Mouse (Mus musculus) right cerebral cortex, adult 2 months (tissue): ENCODE measurements at regions not wholly inside any gene's neighbourhood (a gene's known extent, or its start where the extent isn't known, plus 50 kb on each side); places are given as distances from the start of the nearest gene placed in this dataset.
A peak's percentile ranks its signal among the peaks of the same experiment; 100 is the strongest.

ENCODE experiments used
- DNase-seq, 2 experiments: peaks; one replicate each; pipeline ENCODE4 v3.0.0; 2021 to 2022; ENCODE audit warnings: low spot score in 2 of 2

DNA sequence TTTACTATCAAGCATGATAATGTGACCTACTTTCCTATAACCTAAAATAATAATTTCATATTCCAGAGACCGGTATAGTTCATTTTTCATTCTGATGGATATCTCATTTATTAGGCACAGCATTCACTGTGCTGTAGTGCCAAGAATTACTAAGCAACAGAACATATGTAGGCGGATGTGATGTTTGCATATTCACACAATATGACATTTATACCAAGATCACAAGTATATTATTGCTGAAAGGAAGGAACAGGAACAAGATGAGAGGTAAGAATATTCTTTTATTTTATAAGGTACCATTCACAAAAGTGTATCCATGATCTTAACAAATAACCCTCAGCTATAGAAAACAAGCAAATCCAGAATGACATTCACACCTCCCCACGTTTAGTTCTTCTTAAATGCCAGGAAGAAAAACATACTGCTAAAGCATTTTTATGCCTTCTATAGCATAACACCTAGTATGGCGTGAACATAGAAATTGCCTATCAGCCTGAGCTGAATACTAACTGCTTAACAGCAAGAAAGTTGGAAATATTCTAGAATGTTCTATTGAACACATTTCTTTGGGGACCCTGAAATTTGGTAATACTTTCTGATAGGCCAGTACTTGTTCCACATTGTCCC is 1062.8 kb upstream of the Acvr2a start:
- DNase-seq: peak in 1 of 2 experiments; percentile 8

DNA sequence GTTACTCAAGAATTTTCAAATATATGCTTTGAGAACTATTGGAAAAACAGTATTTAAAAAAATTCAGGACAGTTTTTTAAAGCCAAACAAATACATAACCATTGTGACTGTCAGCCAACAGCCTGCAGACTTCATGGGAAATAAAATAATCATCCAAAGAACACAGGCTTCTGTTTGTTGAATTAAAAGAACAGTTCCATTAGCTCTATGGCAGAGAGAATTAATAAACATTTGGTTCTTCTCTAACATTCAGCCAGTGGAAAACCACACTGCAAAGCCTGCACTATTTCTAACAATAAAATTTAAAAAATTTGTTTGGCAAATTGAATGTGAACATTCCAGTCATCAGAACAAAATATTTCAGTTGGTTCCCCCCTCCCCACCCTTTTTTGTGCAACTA is 1058.2 kb upstream of the Acvr2a start:
- no peak for DNase-seq

- DNase-seq: no peak
Observed at GRCm38 (mm10) chr2:47756248-47756647, 1057.7 kb upstream of the Acvr2a start.

- DNase-seq: no peak
Observed at GRCm38 (mm10) chr2:47775766-47776165, 1038.1 kb upstream of the Acvr2a start.

DNA sequence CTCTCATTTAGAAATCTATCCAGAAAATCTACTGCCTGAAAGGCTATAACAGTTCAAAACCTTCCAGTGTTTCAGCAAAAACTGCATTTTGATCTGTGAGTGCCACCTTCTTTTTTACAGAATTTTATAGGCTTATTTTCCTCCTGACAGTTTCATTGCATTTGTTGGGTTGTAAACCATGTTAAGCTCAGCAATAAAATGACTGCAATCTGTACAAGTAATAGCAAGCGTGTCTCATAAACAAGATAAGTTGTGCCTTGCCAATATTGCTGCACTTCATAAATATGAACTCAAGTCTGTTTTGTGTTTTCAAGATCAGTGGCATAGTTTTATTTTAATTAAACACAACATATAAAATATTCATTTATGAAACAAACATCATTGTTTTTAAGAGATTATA is 1036.9 kb upstream of the Acvr2a start:
- DNase-seq: no peak

- DNase-seq: peak; percentile 74 to 75
Observed at GRCm38 (mm10) chr2:47785848-47786247, 1028.1 kb upstream of the Acvr2a start.

- DNase-seq: peak; percentile 31 to 35
Observed at GRCm38 (mm10) chr2:47822746-47823271, 991.1 kb upstream of the Acvr2a start.

GRCm38 (mm10) chr2:47832493-47832892 is 981.4 kb upstream of the Acvr2a start:
- no peak for DNase-seq

- no peak for DNase-seq
Observed at GRCm38 (mm10) chr2:47833517-47833916, 980.4 kb upstream of the Acvr2a start.

GRCm38 (mm10) chr2:47834055-47834799 is 979.7 kb upstream of the Acvr2a start:
- DNase-seq: no peak

GRCm38 (mm10) chr2:47857229-47857628 is 956.7 kb upstream of the Acvr2a start:
- DNase-seq: no peak

GRCm38 (mm10) chr2:47862446-47862845 is 951.5 kb upstream of the Acvr2a start:
- DNase-seq: no peak

DNA sequence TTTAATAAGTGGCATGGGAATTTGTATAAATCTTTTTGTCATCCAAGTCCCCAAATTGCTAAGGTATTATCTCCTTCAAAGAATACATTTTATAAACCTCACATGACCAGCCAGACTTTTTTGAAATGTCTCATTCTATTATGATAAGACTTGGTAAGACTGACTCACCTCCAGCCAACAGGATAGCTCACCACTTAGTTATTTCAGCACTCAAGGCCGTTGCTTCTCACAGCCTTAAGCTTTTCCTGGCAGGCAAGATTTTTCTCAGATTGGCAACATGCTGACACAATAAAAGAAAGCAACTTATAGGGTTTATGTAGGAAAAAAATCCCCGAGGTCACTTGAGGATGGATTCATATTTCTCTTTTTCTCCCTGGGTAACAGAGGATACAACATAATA is 935.9 kb upstream of the Acvr2a start:
- no peak for DNase-seq

DNA sequence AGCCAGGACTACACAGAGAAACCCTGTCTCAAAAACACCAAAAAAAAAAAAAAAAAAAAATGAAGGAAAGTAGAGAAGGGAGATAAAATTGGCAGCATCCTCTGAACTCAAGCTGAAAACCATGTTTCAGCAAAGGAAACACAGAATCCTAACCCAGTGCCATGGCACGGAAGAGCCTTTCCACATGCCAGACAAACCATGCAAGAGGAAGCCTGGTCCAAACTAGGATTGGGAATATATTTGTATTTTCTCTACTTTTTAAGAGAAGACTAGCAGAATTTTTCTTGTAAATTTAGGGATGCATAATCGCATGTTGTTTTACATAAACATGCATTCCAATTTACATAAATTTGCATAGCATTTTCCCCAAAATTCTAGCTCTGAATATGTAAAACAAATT is 934.8 kb upstream of the Acvr2a start:
- no peak for DNase-seq

- DNase-seq: no peak
Observed at GRCm38 (mm10) chr2:47879796-47880195, 934.1 kb upstream of the Acvr2a start.

DNA sequence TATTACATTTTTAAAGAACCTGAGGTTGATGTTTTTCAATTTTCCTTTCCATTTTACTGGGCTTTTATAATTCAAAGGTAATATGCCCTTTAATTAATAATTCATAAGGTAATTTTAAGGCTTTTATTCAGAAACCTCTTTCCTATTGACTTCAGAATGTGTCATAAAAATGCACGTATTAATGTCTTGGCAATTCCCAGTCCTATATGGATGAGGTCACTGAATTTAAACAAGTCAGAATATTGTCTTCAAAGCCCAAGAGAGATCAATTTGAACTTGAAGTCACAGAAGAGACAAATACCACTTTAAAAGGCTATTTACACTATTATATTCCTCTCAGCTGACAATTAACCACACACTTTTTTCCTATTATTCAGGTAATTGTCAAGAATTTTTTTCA is 925.7 kb upstream of the Acvr2a start:
- DNase-seq: no peak

GRCm38 (mm10) chr2:47891366-47891765 is 922.5 kb upstream of the Acvr2a start:
- DNase-seq: no peak

- no peak for DNase-seq
Observed at GRCm38 (mm10) chr2:47892879-47893278, 921.0 kb upstream of the Acvr2a start.

DNA sequence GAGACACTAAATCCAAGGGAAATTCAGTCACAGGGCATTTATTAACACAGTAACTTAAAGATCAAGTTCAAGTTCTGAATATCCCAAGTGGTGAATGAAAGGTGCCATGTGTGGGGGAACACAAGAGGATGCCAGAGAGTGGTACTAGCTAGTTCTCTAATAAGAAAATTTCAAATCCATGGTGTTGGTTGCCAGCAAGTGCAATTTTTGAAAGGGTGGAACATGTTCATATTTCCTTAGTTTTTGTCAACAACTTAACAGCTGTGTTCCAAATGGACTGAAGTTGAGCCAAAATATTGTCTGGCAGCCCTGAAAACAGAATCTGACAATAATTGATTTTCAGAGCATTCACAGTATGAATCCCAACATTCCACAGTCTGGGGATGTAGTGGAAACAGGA is 919.1 kb upstream of the Acvr2a start:
- DNase-seq: no peak

DNA sequence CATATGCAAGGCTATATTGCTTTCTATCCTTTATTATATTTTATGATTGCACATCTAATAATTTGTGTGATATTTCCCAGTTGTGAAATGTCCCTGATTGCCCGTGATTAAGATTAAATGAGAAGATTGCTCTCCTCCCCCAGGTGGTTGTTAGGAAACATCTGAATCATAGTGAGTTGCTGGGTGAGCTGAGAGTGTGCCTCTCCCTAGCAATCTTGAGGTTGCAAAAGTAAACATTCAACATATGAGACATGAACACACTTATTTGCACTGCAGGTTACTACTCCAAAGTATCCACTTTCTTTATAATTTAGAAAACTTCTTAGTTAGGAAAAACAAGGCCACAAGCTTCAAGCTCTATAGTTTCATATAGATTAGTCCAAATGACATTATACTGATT is 899.6 kb upstream of the Acvr2a start:
- DNase-seq: no peak

GRCm38 (mm10) chr2:47914986-47915485 is 898.9 kb upstream of the Acvr2a start:
- DNase-seq: no peak

DNA sequence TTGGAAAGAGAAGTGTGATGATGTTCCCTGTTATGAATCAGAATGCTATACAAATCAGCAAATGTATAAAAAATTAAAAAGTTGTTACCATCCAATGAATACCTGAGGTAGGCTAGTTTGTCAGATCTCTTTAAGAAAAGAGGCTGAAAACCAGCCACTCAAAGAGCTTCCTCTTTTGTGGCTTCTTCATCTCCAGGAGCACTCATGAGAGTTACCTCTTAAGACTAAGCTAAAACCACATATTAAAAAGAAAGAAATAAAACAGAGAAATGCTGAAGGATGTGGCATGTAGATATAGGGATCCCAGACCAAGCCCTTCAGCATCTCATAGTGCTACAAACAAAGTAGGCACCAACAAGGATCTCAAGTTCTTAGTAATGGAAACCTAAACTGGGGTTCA is 890.9 kb upstream of the Acvr2a start:
- DNase-seq: no peak

DNA sequence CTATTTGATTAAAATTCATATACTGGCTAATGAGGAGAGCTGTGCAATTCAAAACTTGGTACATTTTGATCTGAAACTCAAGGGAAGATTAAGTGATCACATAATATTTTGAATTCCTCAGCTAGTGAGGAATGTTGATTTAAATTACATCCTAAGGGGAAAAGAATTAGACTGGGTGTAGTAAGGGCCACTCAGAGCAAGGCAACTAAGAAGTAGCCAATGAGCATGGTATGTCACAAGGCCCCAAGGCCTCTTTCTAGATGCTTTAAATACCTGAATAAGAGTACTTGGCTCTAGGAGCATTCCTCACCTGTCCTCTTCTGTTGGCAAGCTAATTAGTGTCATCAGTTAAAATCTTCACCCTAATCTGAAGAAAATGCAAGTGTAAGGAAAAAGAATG is 887.3 kb upstream of the Acvr2a start:
- DNase-seq: no peak
